In genomic region chr13:74026215-74026614, GRCm38 (mm10) we compare ENCODE assay signal across 8 mouse cellular contexts. TPM values are rescaled to one million over a fixed set of nuclear protein-coding genes. Genes with fewer than 3 reads are reported as not detected.
DNase-seq lines count a peak whose midpoint lies in the region; ATAC-seq lines count a peak whose summit lies in the region.

No protein-coding gene starts in this region.

- no peak overlapping the region for H3K4me2 ChIP-seq in midbrain, embryonic 12.5 days (replicated peaks)

- peak; percentile 44; the same call in 1 of the 2 replicates for ATAC-seq in midbrain, embryonic 12.5 days (ENCODE audit: low FRiP score, low read depth)
- no peak for ATAC-seq in activated CD4-positive, CD25-positive, alpha-beta regulatory T cell, adult 4 months

- no peak overlapping the region for H3K27ac ChIP-seq in midbrain, embryonic 12.5 days (replicated peaks)

- H3K9ac ChIP-seq in midbrain, embryonic 12.5 days (replicated peaks) = no peak overlapping the region

- H3K36me3 ChIP-seq in midbrain, embryonic 12.5 days = no peaks in the 10 kb centered on the region

- 4% methylated on average over 2 of the region's 2 CpGs for WGBS in midbrain, embryonic 12.5 days

- 0 out of 2 replicates have a peak, but pooled peaks cover 6% of the 10 kb centered on the region for H3K4me1 ChIP-seq in midbrain, embryonic 12.5 days

- H3K9me3 ChIP-seq in midbrain, embryonic 12.5 days = no peaks in the 10 kb centered on the region

- no peak overlapping the region for H3K4me3 ChIP-seq in midbrain, embryonic 12.5 days

- intact Hi-C loops in left cerebral cortex, postnatal 25 days (cut with DNase I) = loop anchor here (1.0 kb wide), 1 partner anchor 56 kb away; no protein-coding TSS in a partner anchor
- intact Hi-C loops in left cerebral cortex, postnatal 4 days (cut with DNase I) = loop anchor here (10.0 kb wide), 1 partner anchor 51 kb away; no protein-coding TSS in a partner anchor

- peak; percentile 40 to 42 for DNase-seq in left cerebral cortex, postnatal 25 days (ENCODE audit: low spot score in 2 of 2)
- DNase-seq in left cerebral cortex, adult 11 months (ENCODE audit: low spot score) = no peak
- peak; percentile 62 for DNase-seq in R1 (ENCODE audit: low read depth, low spot score)
- DNase-seq in embryo, embryonic 9.5 days (ENCODE audit: extremely low spot score) = peak; percentile 33
- peak; percentile 64 for DNase-seq in heart, postnatal 4 days
- DNase-seq in left cerebral cortex, postnatal 4 days = peak; percentile 22

- H3K27me3 ChIP-seq in midbrain, embryonic 12.5 days = no peaks in the 10 kb centered on the region

RNA-seq across cellular contexts. Expression of gene Tppp, which starts 17.0 kb away (rescaled TPM):
- 100 to 1,000 TPM; 354 to 373 TPM for total RNA-seq in left cerebral cortex, postnatal 25 days (2021)
- total RNA-seq in heart, postnatal 4 days (2021) = 10 to 100 TPM; 11.9 to 13.7 TPM
- total RNA-seq in left cerebral cortex, postnatal 4 days (2021) = 10 to 100 TPM; 37.7 to 37.9 TPM
- polyA plus RNA-seq in midbrain, embryonic 12.5 days (2016; fragmentation: Nextera tagmentation; extraction: Ambion mirVana) = 4.2 and 4.5 TPM in 2 replicates
- polyA plus RNA-seq in activated CD4-positive, CD25-positive, alpha-beta regulatory T cell, adult 4 months (2017; shearing (Covaris generic)) = under 1 TPM; 0.24 to 0.73 TPM

RNA-seq across cellular contexts. Expression of gene Cep72, which starts 35.9 kb away (rescaled TPM):
- 1 to 10 TPM; 1.1 to 2.1 TPM for total RNA-seq in left cerebral cortex, postnatal 25 days (2021)
- total RNA-seq in heart, postnatal 4 days (2021) = 1 to 10 TPM; 7.2 to 9.0 TPM
- total RNA-seq in left cerebral cortex, postnatal 4 days (2021) = 1 to 10 TPM; 4.1 to 4.4 TPM
- 16.9 and 18.6 TPM in 2 replicates for polyA plus RNA-seq in midbrain, embryonic 12.5 days (2016; fragmentation: Nextera tagmentation; extraction: Ambion mirVana)
- 1 to 10 TPM; 5.0 to 9.5 TPM for polyA plus RNA-seq in activated CD4-positive, CD25-positive, alpha-beta regulatory T cell, adult 4 months (2017; shearing (Covaris generic))

Comparison
In these comparisons a context has a peak if more than half of its experiments do, and no peak if none do; other contexts are left out.
1. RNA of gene Tppp, which starts 17.0 kb away (total RNA-seq): 354 to 373 TPM in left cerebral cortex, postnatal 25 days; 37.7 to 37.9 TPM in left cerebral cortex, postnatal 4 days and 11.9 to 13.7 TPM in heart, postnatal 4 days; every median in the first group is over 4 times any median in the second.